Mouse (Mus musculus): ENCODE measurements around the gene Ifrd2.
"Not testable (repeated sequence)": the region's sequence is repeated elsewhere in the genome, so short reads cannot be mapped to it uniquely, and the experiment has no call there.

Ifrd2 gene

GRCm38 (mm10) chr9:107551890-107552355 is 35.5 kb upstream of the Ifrd2 start:
- no peak for DNase-seq (ENCODE audit: inconsistent ontology term)

- no peak for DNase-seq (ENCODE audit: inconsistent ontology term)
Measured at GRCm38 (mm10) chr9:107552690-107553393, 34.6 kb upstream of the Ifrd2 start.

- no peak for DNase-seq (ENCODE audit: inconsistent ontology term)
Measured at GRCm38 (mm10) chr9:107553541-107554318, 33.7 kb upstream of the Ifrd2 start.

- DNase-seq (ENCODE audit: inconsistent ontology term) = peak; percentile 99
Measured at GRCm38 (mm10) chr9:107554319-107554825, 33.1 kb upstream of the Ifrd2 start.

GRCm38 (mm10) chr9:107555031-107555457 is 32.4 kb upstream of the Ifrd2 start:
- DNase-seq (ENCODE audit: inconsistent ontology term) = peak; percentile 92

GRCm38 (mm10) chr9:107555701-107556100 is 31.7 kb upstream of the Ifrd2 start:
- DNase-seq (ENCODE audit: inconsistent ontology term) = peak; percentile 64

- no peak for DNase-seq (ENCODE audit: inconsistent ontology term)
Measured at GRCm38 (mm10) chr9:107556346-107556745, 31.1 kb upstream of the Ifrd2 start.

GRCm38 (mm10) chr9:107563029-107563581 is 24.3 kb upstream of the Ifrd2 start, which contains the start of gene Tusc2:
Gene Tusc2 (plus strand): TSS chr9:107563255.
- peak; percentile 93 for DNase-seq (ENCODE audit: inconsistent ontology term)

- not testable (repeated sequence) for DNase-seq (ENCODE audit: inconsistent ontology term)
Measured at GRCm38 (mm10) chr9:107565556-107565955, 21.9 kb upstream of the Ifrd2 start.

GRCm38 (mm10) chr9:107566041-107566709 is 21.3 kb upstream of the Ifrd2 start:
- peak; percentile 43 for DNase-seq (ENCODE audit: inconsistent ontology term)

GRCm38 (mm10) chr9:107566855-107567254 is 20.6 kb upstream of the Ifrd2 start:
- no peak for DNase-seq (ENCODE audit: inconsistent ontology term)

- DNase-seq (ENCODE audit: inconsistent ontology term) = no peak
Measured at GRCm38 (mm10) chr9:107567702-107568319, 19.6 kb upstream of the Ifrd2 start, which contains the start of gene Hyal2. Gene Hyal2 (plus strand): TSS chr9:107567945.

GRCm38 (mm10) chr9:107568331-107569261 is 18.8 kb upstream of the Ifrd2 start:
- DNase-seq (ENCODE audit: inconsistent ontology term) = peak; percentile 93

GRCm38 (mm10) chr9:107569270-107569669 is 18.2 kb upstream of the Ifrd2 start:
- DNase-seq (ENCODE audit: inconsistent ontology term) = no peak

GRCm38 (mm10) chr9:107570016-107570415 is 17.4 kb upstream of the Ifrd2 start:
- no peak for DNase-seq (ENCODE audit: inconsistent ontology term)

GRCm38 (mm10) chr9:107570845-107571244 is 16.6 kb upstream of the Ifrd2 start:
- no peak for DNase-seq (ENCODE audit: inconsistent ontology term)

GRCm38 (mm10) chr9:107571534-107572326 is 15.7 kb upstream of the Ifrd2 start:
- DNase-seq (ENCODE audit: inconsistent ontology term) = no peak

- no peak for DNase-seq (ENCODE audit: inconsistent ontology term)
Measured at GRCm38 (mm10) chr9:107572327-107572662, 15.1 kb upstream of the Ifrd2 start.

GRCm38 (mm10) chr9:107573774-107574173 is 13.7 kb upstream of the Ifrd2 start:
- DNase-seq (ENCODE audit: inconsistent ontology term) = not testable (repeated sequence)
